Mouse (Mus musculus) liver, postnatal 0 days (tissue): ENCODE measurements at regions not wholly inside any gene's neighbourhood (a gene's known extent, or its start where the extent isn't known, plus 50 kb on each side); places are given as distances from the start of the nearest gene placed in this dataset.

Experiments used
- ATAC-seq: fragments of 200-750 bp; cut with Nextera tagmentation; 2 replicates; pipeline ENCODE4 v1.8.0; 2017; ENCODE audit warnings: mild to moderate bottlenecking, moderate library complexity
- DNase-seq: peaks from one replicate; pipeline ENCODE4 v3.0.0-alpha.2; 2016
- H3K27ac ChIP-seq: fragments of 300-500 bp; sonication (generic); 2 replicates; pipeline ENCODE4 v1.5.1; 2014; ENCODE audit warnings: antibody characterized with exemption, moderate library complexity, mild to moderate bottlenecking, low read depth
- H3K27me3 ChIP-seq: fragments of 300-500 bp; sonication (generic); 2 replicates; pipeline ENCODE4 v1.6.1; 2014; ENCODE audit warnings: low read length, control low read depth, mixed read lengths; ENCODE audit not compliant: insufficient read depth
- H3K36me3 ChIP-seq: fragments of 300-500 bp; sonication (generic); replicated peaks from 2 replicates; pipeline ENCODE4 v1.6.1; 2014; ENCODE audit warnings: mild to moderate bottlenecking, control low read depth, low read length, moderate library complexity, mixed read lengths; ENCODE audit not compliant: insufficient read depth
- H3K4me1 ChIP-seq: fragments of 300-500 bp; sonication (generic); 2 replicates; pipeline ENCODE4 v1.6.1; 2014; ENCODE audit warnings: antibody characterized with exemption, mild to moderate bottlenecking, control low read depth; ENCODE audit not compliant: insufficient read depth
- H3K4me2 ChIP-seq: fragments of 300-500 bp; sonication (generic); 2 replicates; pipeline ENCODE4 v1.6.1; 2014; ENCODE audit warnings: low read depth, mild to moderate bottlenecking, low read length, moderate library complexity, mixed read lengths
- H3K4me3 ChIP-seq: fragments of 300-500 bp; sonication (generic); 2 replicates; pipeline ENCODE4 v1.5.1; 2014; ENCODE audit warnings: low read depth, low read length
- H3K9ac ChIP-seq: fragments of 300-500 bp; sonication (generic); replicated peaks from 2 replicates; pipeline ENCODE4 v1.6.1; 2014; ENCODE audit warnings: mild to moderate bottlenecking, moderate library complexity
- H3K9me3 ChIP-seq: fragments of 300-500 bp; sonication (generic); 2 replicates; pipeline ENCODE4 v1.6.1; 2016; ENCODE audit warnings: mild to moderate bottlenecking, control low read depth, low read length, mixed read lengths
- CTCF ChIP-seq: sonication (generic); IDR thresholded peaks from 2 replicates; pipeline ENCODE4 v1.5.1; 2016; ENCODE audit warnings: antibody characterized with exemption, low read depth
- EP300 ChIP-seq: IDR thresholded peaks from 2 replicates; pipeline ENCODE4 v1.6.1; 2016; ENCODE audit warnings: antibody characterized with exemption, low read depth, mild to moderate bottlenecking
- WGBS: fragments of 180-500 bp; shearing (Covaris S2); extraction: QIAGEN DNeasy Blood & Tissue Kit; methylation state at CpG from one replicate; pipeline ENCODE4 v1.1.7; 2014; ENCODE audit not compliant: insufficient replicate concordance; 5-methylcytosine and 5-hydroxymethylcytosine counted together

DNA sequence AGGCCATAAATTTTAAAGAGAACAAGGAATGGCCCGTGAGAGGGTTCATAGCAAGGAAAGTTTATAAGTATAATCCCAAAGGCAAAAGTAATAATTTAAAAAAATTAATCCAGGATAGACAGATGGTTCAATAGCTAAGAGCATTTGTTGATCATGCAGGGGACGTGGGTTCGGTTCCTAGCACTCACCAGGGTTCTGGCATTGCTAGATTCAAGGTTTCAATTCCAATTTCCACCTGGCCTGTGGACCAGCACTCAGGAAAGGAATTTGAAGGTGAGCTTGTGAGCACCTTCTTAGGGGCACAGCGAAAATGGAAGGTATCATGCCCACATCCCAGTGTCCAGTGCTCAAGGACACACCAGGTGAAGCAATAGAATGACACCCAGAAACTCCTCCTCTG lies 278.2 kb downstream of the Cbln4 start:
- H3K4me1 ChIP-seq, result no peaks in the 10 kb centered on the region
- TF ChIP-seq EP300 (no peak), CTCF (no peak)
- H3K4me2 ChIP-seq, result no peak overlapping the region
- no peak overlapping the region for H3K9ac ChIP-seq
- no peak overlapping the region for H3K4me3 ChIP-seq
- H3K27me3 ChIP-seq, result no peaks in the 10 kb centered on the region
- no peaks in the 10 kb centered on the region for H3K36me3 ChIP-seq
- no peak overlapping the region for H3K27ac ChIP-seq
- no peak for ATAC-seq
- 0 out of 2 replicates have a peak, but pooled peaks cover 2% of the 10 kb centered on the region for H3K9me3 ChIP-seq
- 69% methylated on average over 4 of the region's 4 CpGs for WGBS
- DNase-seq, result no peak

DNA sequence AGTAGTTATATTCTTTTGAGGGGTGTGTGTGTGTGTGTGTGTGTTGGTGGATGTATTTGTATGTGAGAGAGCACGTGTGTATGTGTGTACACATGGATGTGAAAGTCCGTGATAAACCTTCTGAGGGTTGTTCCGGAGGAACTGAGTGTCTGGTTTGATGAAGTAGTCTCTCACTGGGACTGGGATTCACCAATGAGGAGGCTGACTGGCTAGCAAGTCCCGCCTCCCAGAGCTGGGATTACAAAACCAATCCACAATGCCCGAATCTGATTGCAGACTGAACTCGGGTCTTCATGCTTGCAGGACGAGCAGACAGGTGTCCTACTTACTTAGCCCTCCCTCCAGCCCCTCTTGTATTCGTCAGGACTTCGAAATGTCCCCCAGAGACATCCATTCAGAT lies 289.8 kb downstream of the Cbln4 start:
- TF ChIP-seq EP300 (no peak), CTCF (no peak)
- ATAC-seq, result no peak
- Histone ChIP-seq H3K9ac (no peak overlapping the region), H3K4me1 (no peaks in the 10 kb centered on the region), H3K4me3 (no peak overlapping the region), H3K27ac (no peak overlapping the region), H3K4me2 (no peak overlapping the region), H3K27me3 (no peaks in the 10 kb centered on the region), H3K9me3 (0 out of 2 replicates have a peak, but pooled peaks cover 2% of the 10 kb centered on the region), H3K36me3 (no peaks in the 10 kb centered on the region)
- 57% methylated on average over 9 of the region's 9 CpGs for WGBS
- no peak for DNase-seq

DNA sequence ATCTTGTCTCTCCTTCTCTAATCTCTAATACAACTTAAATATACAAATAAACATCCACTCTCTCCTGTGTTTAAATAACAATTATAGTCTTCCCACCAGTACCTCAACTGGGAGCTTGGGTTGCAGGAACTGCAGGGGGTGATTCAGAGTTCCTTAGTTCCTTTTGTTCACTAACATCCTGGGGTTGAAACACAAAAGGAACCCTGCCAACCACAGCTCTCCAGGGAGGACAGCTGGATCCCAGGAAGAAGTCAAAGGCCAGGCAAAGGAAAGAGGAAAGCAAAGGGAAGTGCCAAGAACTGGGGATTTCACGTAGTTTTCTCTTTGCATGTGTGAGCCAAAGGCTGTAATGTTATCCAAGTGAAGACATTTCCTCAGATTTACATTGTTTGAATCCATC lies 296.1 kb downstream of the Cbln4 start:
- Histone ChIP-seq H3K9ac (no peak overlapping the region), H3K9me3 (no peaks in the 10 kb centered on the region), H3K36me3 (no peaks in the 10 kb centered on the region), H3K4me2 (no peak overlapping the region), H3K4me3 (no peak overlapping the region), H3K4me1 (no peaks in the 10 kb centered on the region), H3K27ac (no peak overlapping the region), H3K27me3 (no peaks in the 10 kb centered on the region)
- WGBS, result 30% methylated on average over 1 of the region's 1 CpGs
- ATAC-seq (no peak), DNase-seq (no peak)
- TF ChIP-seq EP300 (no peak), CTCF (no peak)

DNA sequence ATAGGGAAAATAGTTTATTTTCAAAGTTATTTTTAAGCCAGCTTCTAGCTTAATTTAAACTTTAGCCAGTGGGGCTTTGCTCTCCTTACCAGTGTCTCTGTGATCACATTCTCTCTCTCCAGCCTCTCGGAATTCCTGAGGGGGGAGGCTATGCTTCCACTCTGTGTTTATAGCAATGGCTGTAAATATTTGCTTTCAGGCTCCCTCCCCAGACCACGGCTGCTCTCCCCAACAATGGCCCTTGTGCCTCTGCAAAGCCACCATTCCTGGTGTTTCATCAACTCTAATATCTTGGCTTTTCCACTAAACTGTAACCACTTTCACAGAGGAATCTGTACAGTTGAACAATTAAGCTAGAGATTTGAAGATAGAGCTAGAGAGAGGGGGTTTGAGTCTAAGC lies 300.2 kb downstream of the Cbln4 start:
- Histone ChIP-seq H3K9me3 (no peaks in the 10 kb centered on the region), H3K4me2 (no peak overlapping the region)

DNA sequence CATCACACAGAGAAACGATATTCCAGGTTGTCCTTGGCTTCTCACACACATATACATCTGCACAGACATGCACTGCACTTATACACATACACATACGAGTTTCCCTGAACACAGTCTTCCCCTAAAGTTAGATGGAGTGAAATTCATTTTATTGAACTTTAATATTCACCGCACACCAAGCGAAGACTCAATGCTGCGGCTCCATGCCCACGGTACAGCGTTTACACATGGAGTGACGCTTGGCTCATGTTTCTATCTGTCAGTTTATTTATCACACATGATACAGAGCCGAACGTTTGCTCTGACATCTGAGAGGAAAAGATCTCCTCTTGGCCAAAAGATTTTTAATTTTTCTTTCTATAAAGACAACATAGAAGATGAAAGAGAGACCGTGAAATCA lies 300.6 kb downstream of the Cbln4 start:
- no peak for DNase-seq
- Histone ChIP-seq H3K4me1 (no peaks in the 10 kb centered on the region), H3K36me3 (no peaks in the 10 kb centered on the region), H3K9ac (no peak overlapping the region), H3K4me3 (no peak overlapping the region), H3K27me3 (no peaks in the 10 kb centered on the region), H3K27ac (no peak overlapping the region), H3K9me3 (no peaks in the 10 kb centered on the region), H3K4me2 (no peak overlapping the region)
- no peak for ATAC-seq
- 55% methylated on average over 11 of the region's 11 CpGs for WGBS
- TF ChIP-seq CTCF (no peak), EP300 (no peak)

More for the DNA sequence above, 300.2 kb downstream of the Cbln4 start:
- H3K9ac ChIP-seq, result no peak overlapping the region
- no peak overlapping the region for H3K4me3 ChIP-seq
- TF ChIP-seq CTCF (no peak), EP300 (no peak)
- ATAC-seq, result no peak
- DNase-seq, result no peak
- 16% methylated on average over 2 of the region's 2 CpGs for WGBS
- no peaks in the 10 kb centered on the region for H3K4me1 ChIP-seq
- no peak overlapping the region for H3K27ac ChIP-seq
- H3K36me3 ChIP-seq, result no peaks in the 10 kb centered on the region
- H3K27me3 ChIP-seq, result no peaks in the 10 kb centered on the region

DNA sequence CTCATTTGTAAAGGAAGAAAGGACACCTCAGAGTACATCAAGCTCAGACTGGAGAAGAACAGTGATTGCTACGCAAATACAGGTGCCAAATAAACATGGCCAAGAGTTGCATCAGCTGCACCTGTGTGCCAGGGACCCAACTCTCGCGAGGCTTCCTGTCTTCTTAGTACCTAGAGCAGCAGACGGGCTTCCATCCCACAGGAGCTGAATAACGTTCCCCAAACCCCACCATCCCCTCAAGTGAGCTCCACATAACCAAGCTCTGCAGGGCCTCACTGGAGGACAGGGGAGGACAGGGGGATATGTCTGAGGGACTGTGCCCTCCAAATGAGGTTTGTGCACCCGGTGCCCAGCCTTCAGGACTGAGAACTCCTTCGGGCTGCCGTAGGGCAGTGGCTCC lies 305.5 kb downstream of the Cbln4 start:
- Histone ChIP-seq H3K4me2 (no peak overlapping the region), H3K9ac (no peak overlapping the region), H3K4me1 (no peaks in the 10 kb centered on the region), H3K27me3 (no peaks in the 10 kb centered on the region), H3K9me3 (no peaks in the 10 kb centered on the region; the same call in 1 of the 2 replicates), H3K27ac (no peak overlapping the region), H3K4me3 (no peak overlapping the region), H3K36me3 (no peaks in the 10 kb centered on the region)
- no peak for DNase-seq
- 86% methylated on average over 8 of the region's 8 CpGs for WGBS
- no peak for TF ChIP-seq EP300
- no peak for TF ChIP-seq CTCF
- ATAC-seq, result no peak

DNA sequence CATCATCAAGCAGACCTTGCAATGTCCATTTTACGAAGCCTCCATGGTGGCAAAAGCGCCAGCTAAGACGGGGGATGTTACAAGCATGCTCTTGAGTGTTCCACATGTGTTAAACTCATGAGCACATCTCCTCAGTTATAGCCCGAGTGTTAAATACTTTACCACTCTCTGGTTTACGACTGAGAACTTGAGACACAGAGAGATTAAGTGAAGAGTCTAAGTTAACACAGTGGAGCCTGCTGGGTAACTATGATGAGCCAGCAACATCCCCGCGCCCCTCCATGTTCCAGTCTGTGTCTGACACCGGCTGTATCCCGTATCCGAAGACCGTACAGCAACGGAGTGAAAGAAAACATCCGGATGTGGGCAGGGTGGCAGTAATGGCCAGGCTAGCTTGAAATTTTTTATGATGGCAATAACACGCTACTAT lies 308.2 kb downstream of the Cbln4 start:
- Histone ChIP-seq H3K36me3 (no peaks in the 10 kb centered on the region), H3K9me3 (no peaks in the 10 kb centered on the region; the same call in 1 of the 2 replicates), H3K4me1 (no peaks in the 10 kb centered on the region), H3K27ac (no peak overlapping the region), H3K9ac (no peak overlapping the region), H3K27me3 (no peaks in the 10 kb centered on the region), H3K4me2 (no peak overlapping the region), H3K4me3 (no peak overlapping the region)
- TF ChIP-seq EP300, result no peak
- TF ChIP-seq CTCF, result no peak
- 54% methylated on average over 14 of the region's 14 CpGs for WGBS
- no peak for ATAC-seq
- no peak for DNase-seq
